Mouse (Mus musculus): ENCODE data around the gene Hist1h2br. TPM values are rescaled to one million over a fixed set of nuclear protein-coding genes. Genes with fewer than 3 reads are reported as not detected.
A peak's percentile ranks its signal among the peaks of the same experiment; 100 is the strongest.
"Not testable (repeated sequence)": the region's sequence is repeated elsewhere in the genome, so short reads cannot be mapped to it uniquely, and the experiment has no call there.

Gene Hist1h2br
- polyA plus RNA-seq, 1 experiment from 2014 or later = 15.6 TPM

- Histone ChIP-seq H3K4me3 (ENCODE audit: low read depth, low read length) (no peak overlapping the region), H3K9me3 (ENCODE audit: low read length) (no peaks in the 10 kb centered on the region), H3K4me2 (ENCODE audit: low read depth, low read length) (no peak overlapping the region), H3K27ac (ENCODE audit: low read depth) (no peak overlapping the region), H3K27me3 (ENCODE audit: insufficient read depth, low read length) (no peaks in the 10 kb centered on the region), H3K36me3 (replicated peaks; ENCODE audit: insufficient read depth, low read length) (no peaks in the 10 kb centered on the region), H3K9ac (replicated peaks) (no peak overlapping the region), H3K4me1 (ENCODE audit: insufficient read depth) (peaks cover 4% of the 10 kb centered on the region; the same call in 1 of the 2 replicates)
- DNase-seq (no peak), ATAC-seq (no peak)
- WGBS (ENCODE audit: insufficient replicate concordance) = 41% methylated on average over 8 of the region's 8 CpGs
- TF ChIP-seq CTCF (IDR thresholded peaks at IDR 0.05; ENCODE audit: low read depth) (no peak), EP300 (IDR thresholded peaks at IDR 0.05; ENCODE audit: low read depth) (no peak)
These were observed 14.3 kb downstream of the Hist1h2br start for GRCm38 (mm10) chr13:21847883-21848282.

- not testable (repeated sequence) for H3K4me1 ChIP-seq (ENCODE audit: insufficient read depth); H3K27ac ChIP-seq (ENCODE audit: low read depth); H3K27me3 ChIP-seq (ENCODE audit: insufficient read depth, low read length); H3K4me2 ChIP-seq (ENCODE audit: low read depth, low read length); H3K4me3 ChIP-seq (ENCODE audit: low read depth, low read length); ATAC-seq; H3K9me3 ChIP-seq (ENCODE audit: low read length); DNase-seq; H3K9ac ChIP-seq (replicated peaks); H3K36me3 ChIP-seq (replicated peaks; ENCODE audit: insufficient read depth, low read length)
- 52% methylated on average over 1 of the region's 1 CpGs for WGBS (ENCODE audit: insufficient replicate concordance)
These were observed 17.2 kb downstream of the Hist1h2br start for GRCm38 (mm10) chr13:21850696-21851095.

- DNase-seq (no peak), ATAC-seq (no peak)
- H3K9ac ChIP-seq (replicated peaks) = no peak overlapping the region
- 17% methylated on average over 3 of the region's 3 CpGs for WGBS (ENCODE audit: insufficient replicate concordance)
- H3K4me2 ChIP-seq (ENCODE audit: low read depth, low read length) = no peak overlapping the region
- no peaks in the 10 kb centered on the region for H3K9me3 ChIP-seq (ENCODE audit: low read length)
- peaks cover 4% of the 10 kb centered on the region; the same call in 1 of the 2 replicates for H3K4me1 ChIP-seq (ENCODE audit: insufficient read depth)
- H3K27me3 ChIP-seq (ENCODE audit: insufficient read depth, low read length) = no peaks in the 10 kb centered on the region
- no peak overlapping the region for H3K27ac ChIP-seq (ENCODE audit: low read depth)
- TF ChIP-seq EP300 (IDR thresholded peaks at IDR 0.05; ENCODE audit: low read depth) (no peak), CTCF (IDR thresholded peaks at IDR 0.05; ENCODE audit: low read depth) (no peak)
- H3K36me3 ChIP-seq (replicated peaks; ENCODE audit: insufficient read depth, low read length) = no peaks in the 10 kb centered on the region
- no peak overlapping the region for H3K4me3 ChIP-seq (ENCODE audit: low read depth, low read length)
These were observed 18.8 kb downstream of the Hist1h2br start for GRCm38 (mm10) chr13:21852215-21852945.

- H3K27ac ChIP-seq (ENCODE audit: low read depth) = no peak overlapping the region
- 3% methylated on average over 11 of the region's 11 CpGs for WGBS (ENCODE audit: insufficient replicate concordance)
- no peaks in the 10 kb centered on the region for H3K36me3 ChIP-seq (replicated peaks; ENCODE audit: insufficient read depth, low read length)
- peak overlapping the region; percentile 69 for H3K4me2 ChIP-seq (ENCODE audit: low read depth, low read length)
- peaks cover 4% of the 10 kb centered on the region; the same call in 1 of the 2 replicates for H3K4me1 ChIP-seq (ENCODE audit: insufficient read depth)
- ATAC-seq = peak; percentile 51
- DNase-seq = peak; percentile 74
- no peak overlapping the region for H3K9ac ChIP-seq (replicated peaks)
- no peak for TF ChIP-seq CTCF (IDR thresholded peaks at IDR 0.05; ENCODE audit: low read depth)
- no peak for TF ChIP-seq EP300 (IDR thresholded peaks at IDR 0.05; ENCODE audit: low read depth)
- H3K4me3 ChIP-seq (ENCODE audit: low read depth, low read length) = peak overlapping the region; percentile 50
- H3K27me3 ChIP-seq (ENCODE audit: insufficient read depth, low read length) = no peaks in the 10 kb centered on the region
- no peaks in the 10 kb centered on the region for H3K9me3 ChIP-seq (ENCODE audit: low read length)
These were observed 21.6 kb downstream of the Hist1h2br start for GRCm38 (mm10) chr13:21855146-21855545.

GRCm38 (mm10) chr13:21855698-21856162 lies 22.2 kb downstream of the Hist1h2br start:
- H3K36me3 ChIP-seq (replicated peaks; ENCODE audit: insufficient read depth, low read length) = no peaks in the 10 kb centered on the region
- peaks cover 4% of the 10 kb centered on the region; the same call in 1 of the 2 replicates for H3K4me1 ChIP-seq (ENCODE audit: insufficient read depth)
- H3K27me3 ChIP-seq (ENCODE audit: insufficient read depth, low read length) = no peaks in the 10 kb centered on the region
- no peak for TF ChIP-seq CTCF (IDR thresholded peaks at IDR 0.05; ENCODE audit: low read depth)
- TF ChIP-seq EP300 (IDR thresholded peaks at IDR 0.05; ENCODE audit: low read depth) = no peak
- peak overlapping the region; percentile 69 for H3K4me2 ChIP-seq (ENCODE audit: low read depth, low read length)
- peak overlapping the region; percentile 55 for H3K9ac ChIP-seq (replicated peaks)
- DNase-seq = peak; percentile 19
- no peaks in the 10 kb centered on the region for H3K9me3 ChIP-seq (ENCODE audit: low read length)
- H3K4me3 ChIP-seq (ENCODE audit: low read depth, low read length) = peak overlapping the region; percentile 50
- WGBS (ENCODE audit: insufficient replicate concordance) = 3% methylated on average over 15 of the region's 15 CpGs
- ATAC-seq = peak; percentile 12
- 0 out of 2 replicates have a peak overlapping the region, but pooled peaks have one; percentile 30 for H3K27ac ChIP-seq (ENCODE audit: low read depth)

- Histone ChIP-seq H3K4me3 (ENCODE audit: low read depth, low read length) (no peak overlapping the region), H3K36me3 (replicated peaks; ENCODE audit: insufficient read depth, low read length) (no peaks in the 10 kb centered on the region), H3K9me3 (ENCODE audit: low read length) (no peaks in the 10 kb centered on the region), H3K27ac (ENCODE audit: low read depth) (no peak overlapping the region), H3K4me2 (ENCODE audit: low read depth, low read length) (no peak overlapping the region), H3K27me3 (ENCODE audit: insufficient read depth, low read length) (no peaks in the 10 kb centered on the region), H3K4me1 (ENCODE audit: insufficient read depth) (no peaks in the 10 kb centered on the region), H3K9ac (replicated peaks) (no peak overlapping the region)
- ATAC-seq (no peak), DNase-seq (no peak)
- no peak for TF ChIP-seq EP300 (IDR thresholded peaks at IDR 0.05; ENCODE audit: low read depth)
- no peak for TF ChIP-seq CTCF (IDR thresholded peaks at IDR 0.05; ENCODE audit: low read depth)
- WGBS (ENCODE audit: insufficient replicate concordance) = 38% methylated on average over 5 of the region's 5 CpGs
These were observed 28.1 kb downstream of the Hist1h2br start for GRCm38 (mm10) chr13:21861608-21862007.

GRCm38 (mm10) chr13:21865503-21865902 lies 32.0 kb downstream of the Hist1h2br start:
- H3K27me3 ChIP-seq (ENCODE audit: insufficient read depth, low read length); H3K4me3 ChIP-seq (ENCODE audit: low read depth, low read length); DNase-seq; H3K4me2 ChIP-seq (ENCODE audit: low read depth, low read length); H3K9me3 ChIP-seq (ENCODE audit: low read length); H3K4me1 ChIP-seq (ENCODE audit: insufficient read depth); H3K27ac ChIP-seq (ENCODE audit: low read depth); ATAC-seq; H3K9ac ChIP-seq (replicated peaks); H3K36me3 ChIP-seq (replicated peaks; ENCODE audit: insufficient read depth, low read length): not testable (repeated sequence)
- 59% methylated on average over 3 of the region's 3 CpGs for WGBS (ENCODE audit: insufficient replicate concordance)

Measured in liver, postnatal 0 days (tissue).